Mouse (Mus musculus) E14TG2a.4 (cell line): Measurements from ENCODE around the gene Olfr1133.
"Not testable (repeated sequence)": the region's sequence is repeated elsewhere in the genome, so short reads cannot be mapped to it uniquely, and the experiment has no call there.

Source experiments
- H3K27me3 ChIP-seq: 2 replicates; pipeline ENCODE4 v1.6.1; 2014; ENCODE audit warnings: low read length, control low read depth; ENCODE audit not compliant: insufficient read depth
- H3K36me3 ChIP-seq: 2 replicates; pipeline ENCODE4 v1.6.1; 2014; ENCODE audit warnings: low read length, control low read depth; ENCODE audit not compliant: insufficient read depth
- H3K4me1 ChIP-seq: replicated peaks from 2 replicates; pipeline ENCODE4 v1.6.1; 2014; ENCODE audit warnings: low read depth, low read length, control low read depth
- H3K4me3 ChIP-seq: replicated peaks from 2 replicates; pipeline ENCODE4 v1.5.1; 2014; ENCODE audit warnings: mild to moderate bottlenecking, low read length
- H3K9me3 ChIP-seq: 2 replicates; pipeline ENCODE4 v1.6.1; 2014; ENCODE audit warnings: low read length, control low read depth
- CTCF ChIP-seq: conservative IDR thresholded peaks from 2 replicates; pipeline ENCODE4 v1.5.1; 2014; ENCODE audit warnings: low read length
- NANOG ChIP-seq: IDR thresholded peaks from 2 replicates; pipeline ENCODE4 v1.6.1; 2014; ENCODE audit warnings: borderline replicate concordance, low read length, mixed read lengths
- POU5F1 ChIP-seq: IDR thresholded peaks from 2 replicates; pipeline ENCODE4 v1.6.1; 2014; ENCODE audit warnings: low read length, borderline replicate concordance

Olfr1133 gene

DNA sequence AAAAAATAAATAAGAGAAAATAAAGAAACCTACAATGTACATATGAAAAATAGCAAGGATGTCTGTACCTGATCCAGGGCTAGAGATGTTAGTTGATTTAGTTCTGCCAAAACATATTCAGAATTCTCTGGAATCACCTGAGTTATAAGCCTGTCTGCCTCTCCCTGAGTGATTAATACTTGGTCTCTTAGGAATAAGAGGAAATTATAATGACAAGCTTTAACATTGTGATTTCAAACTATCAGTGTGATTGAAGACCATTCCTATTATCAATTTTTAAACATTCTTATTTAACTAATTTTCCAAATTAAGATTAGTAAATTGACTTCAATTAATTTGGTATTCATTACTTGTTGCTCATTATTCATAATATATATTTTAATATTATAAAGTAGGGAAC, at the start of gene Olfr1133:
Olfr1133 (minus strand) TSS at position 101 of the 400 bp plus-strand sequence.
- no peaks in the 10 kb centered on the region for H3K27me3 ChIP-seq
- TF ChIP-seq NANOG (no peak), POU5F1 (no peak), CTCF (no peak)
- H3K9me3 ChIP-seq, result no peaks in the 10 kb centered on the region
- no peaks in the 10 kb centered on the region for H3K36me3 ChIP-seq
- H3K4me1 ChIP-seq, result no peaks in the 10 kb centered on the region
- no peak within 1 kb of the TSS for H3K4me3 ChIP-seq

- TF ChIP-seq POU5F1 (no peak), CTCF (no peak), NANOG (no peak)
These were observed 46.7 kb upstream of the Olfr1133 start, which contains the start of gene Olfr1136 for GRCm38 (mm10) chr2:87693847-87694246. Gene Olfr1136, minus strand, starts transcription at chr2:87693947.

GRCm38 (mm10) chr2:87673564-87673963, 26.4 kb upstream of the Olfr1133 start, which contains the start of gene Olfr1135:
Gene Olfr1135, minus strand, starts transcription at chr2:87673664.
- H3K27me3 ChIP-seq, result no peaks in the 10 kb centered on the region
- no peak for TF ChIP-seq POU5F1
- TF ChIP-seq NANOG, result no peak
- no peak for TF ChIP-seq CTCF

More at GRCm38 (mm10) chr2:87693847-87694246, 46.7 kb upstream of the Olfr1133 start, which contains the start of gene Olfr1136:
- Histone ChIP-seq H3K4me3 (no peak within 1 kb of the TSS), H3K36me3 (no peaks in the 10 kb centered on the region), H3K4me1 (no peaks in the 10 kb centered on the region), H3K9me3 (no peaks in the 10 kb centered on the region), H3K27me3 (no peaks in the 10 kb centered on the region)

DNA sequence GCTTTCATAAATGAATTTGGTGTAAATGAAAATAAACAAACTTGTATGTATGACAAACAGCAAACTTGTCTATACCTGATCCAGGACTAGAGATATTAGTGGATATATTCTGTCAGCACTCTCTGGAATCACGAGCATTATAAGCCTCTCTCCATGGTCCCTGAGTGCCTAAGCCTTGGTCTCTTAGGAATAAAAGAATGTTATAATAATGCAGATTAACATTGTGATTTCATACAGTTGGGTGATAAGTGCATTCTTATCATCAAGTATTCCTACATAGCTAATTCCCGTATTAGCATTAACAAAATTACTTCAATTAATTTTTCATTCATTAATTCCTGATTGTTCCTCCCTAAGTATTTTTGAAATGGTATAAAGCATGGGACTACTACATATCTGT, 11.2 kb upstream of the Olfr1133 start, which contains the start of gene Olfr1134:
Olfr1134 (minus strand) TSS at position 101 of the 400 bp plus-strand sequence.
- TF ChIP-seq POU5F1, result no peak
- no peak for TF ChIP-seq NANOG
- TF ChIP-seq CTCF, result no peak
- Histone ChIP-seq H3K4me3 (no peak within 1 kb of the TSS), H3K4me1 (no peaks in the 10 kb centered on the region), H3K9me3 (0 out of 2 replicates have a peak, but pooled peaks cover 5% of the 10 kb centered on the region), H3K27me3 (no peaks in the 10 kb centered on the region), H3K36me3 (no peaks in the 10 kb centered on the region)

More at GRCm38 (mm10) chr2:87673564-87673963, 26.4 kb upstream of the Olfr1133 start, which contains the start of gene Olfr1135:
- Histone ChIP-seq H3K9me3 (no peaks in the 10 kb centered on the region), H3K36me3 (no peaks in the 10 kb centered on the region), H3K4me1 (no peaks in the 10 kb centered on the region), H3K4me3 (no peak within 1 kb of the TSS)

DNA sequence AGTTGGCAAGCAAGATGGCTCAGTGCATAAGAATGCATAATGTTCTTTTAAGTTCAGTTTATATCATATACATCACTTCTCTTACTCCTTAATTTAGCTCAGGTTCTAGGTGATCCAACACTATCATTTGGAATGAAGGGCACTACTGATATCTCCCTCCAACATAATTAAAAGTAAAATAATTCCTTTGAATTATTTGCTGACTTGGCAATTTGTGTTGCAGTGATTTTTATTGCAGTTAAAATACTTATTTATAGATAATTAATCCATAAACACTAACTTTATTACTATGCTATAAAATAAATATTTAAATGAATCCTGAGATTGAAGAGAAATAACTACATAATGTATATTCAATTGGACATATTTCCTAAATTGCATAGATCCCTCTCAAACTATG, 4.7 kb downstream of the Olfr1133 start:
- Histone ChIP-seq H3K36me3 (no peaks in the 10 kb centered on the region), H3K27me3 (no peaks in the 10 kb centered on the region), H3K4me1 (no peaks in the 10 kb centered on the region), H3K9me3 (no peaks in the 10 kb centered on the region), H3K4me3 (no peak overlapping the region)
- TF ChIP-seq CTCF (no peak), POU5F1 (no peak), NANOG (no peak)

DNA sequence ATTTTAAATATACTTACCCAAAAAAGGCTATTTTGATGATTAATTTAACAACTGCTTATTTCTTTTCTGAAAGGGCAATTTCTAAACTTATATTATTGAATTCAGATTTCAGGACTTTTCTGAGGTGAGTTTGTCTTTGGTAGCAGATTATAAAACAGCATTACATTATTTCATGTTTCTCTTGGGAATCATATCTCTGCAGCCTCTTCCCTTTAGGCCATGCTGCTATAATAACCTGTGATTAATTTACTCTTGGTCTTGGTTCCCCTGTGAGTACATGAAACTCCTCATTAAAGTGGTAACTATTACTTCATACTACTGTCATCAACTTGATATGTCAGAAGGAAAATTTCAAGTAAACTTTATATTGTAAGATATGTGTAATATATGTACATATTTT, 9.7 kb downstream of the Olfr1133 start, which contains the start of gene Olfr1132:
Olfr1132 (minus strand) TSS at position 101 of the 400 bp plus-strand sequence.
- TF ChIP-seq POU5F1 (no peak), CTCF (no peak)
- H3K4me3 ChIP-seq, result no peak within 1 kb of the TSS
- no peaks in the 10 kb centered on the region for H3K36me3 ChIP-seq
- H3K27me3 ChIP-seq, result no peaks in the 10 kb centered on the region
- H3K9me3 ChIP-seq, result no peaks in the 10 kb centered on the region
- no peaks in the 10 kb centered on the region for H3K4me1 ChIP-seq

- TF ChIP-seq NANOG, result no peak
- no peak for TF ChIP-seq POU5F1
- no peak for TF ChIP-seq CTCF
- H3K4me1 ChIP-seq, result no peaks in the 10 kb centered on the region
- no peak within 1 kb of the TSS for H3K4me3 ChIP-seq
- no peaks in the 10 kb centered on the region for H3K27me3 ChIP-seq
- H3K9me3 ChIP-seq, result no peaks in the 10 kb centered on the region
- H3K36me3 ChIP-seq, result no peaks in the 10 kb centered on the region
These were observed 20.4 kb downstream of the Olfr1133 start, which contains the start of gene Olfr1131 for GRCm38 (mm10) chr2:87626804-87627203. Gene Olfr1131, plus strand, starts transcription at chr2:87627104.

GRCm38 (mm10) chr2:87605912-87606311, 41.3 kb downstream of the Olfr1133 start, which contains the start of gene Olfr1130:
Gene Olfr1130, plus strand, starts transcription at chr2:87606212.
- not testable (repeated sequence) for H3K4me3 ChIP-seq, H3K27me3 ChIP-seq, H3K36me3 ChIP-seq, H3K4me1 ChIP-seq, H3K9me3 ChIP-seq
